Mouse (Mus musculus) embryonic stem cell, embryonic (primary cell): Measurements from ENCODE around the gene Gm45837.

Experiments
- CTCF ChIA-PET, 4 experiments: fragments of 300-600 bp in 2 of 4; fragments of 350-600 bp in 2 of 4; sonication (Branson Sonifier 250); formaldehyde crosslinking; loops; one replicate each; lab custom pipeline; 2022; ENCODE audit warnings: inconsistent platforms in 2 of 4; lab: Charles Lee
- POLR2A ChIA-PET, 4 experiments: fragments of 300-600 bp in 2 of 4; fragments of 350-600 bp in 2 of 4; sonication (Branson Sonifier 250); formaldehyde crosslinking; loops; one replicate each; lab custom pipeline; 2022; ENCODE audit warnings: antibody characterized with exemption in 4 of 4, inconsistent platforms in 1 of 4; lab: Charles Lee

Gene Gm45837

GRCm38 (mm10) chr7:101410267-101410936 lies at the start of gene Gm45837:
TSS of gene Gm45837 (plus strand) at chr7:101410886.
- ChIA-PET CTCF (interaction anchor here (0.5 to 7.5 kb wide), 8 partner anchors 10 to 210 kb away, joined by 3 to 116 read pairs (median 12); partner anchors contain the start of gene Pde2a (in 2 of the 4)), POLR2A (interaction anchor here in 1 of 4 experiments (1.2 to 2.0 kb wide), 3 partner anchors 10 to 88 kb away, joined by 3 to 6 read pairs (median 4); partner anchors contain the start of gene Pde2a)

- CTCF ChIA-PET = interaction anchor here in 3 of 4 experiments (0.5 to 1.6 kb wide), 5 partner anchors 13 to 419 kb away, joined by 3 to 11 read pairs (median 4); no protein-coding TSS in a partner anchor
- POLR2A ChIA-PET = interaction anchor here in 3 of 4 experiments (0.5 to 0.9 kb wide), 5 partner anchors 13 to 435 kb away, joined by 3 to 4 read pairs (median 3); no protein-coding TSS in a partner anchor
Measured at GRCm38 (mm10) chr7:101361021-101361420, 49.7 kb upstream of the Gm45837 start.

DNA sequence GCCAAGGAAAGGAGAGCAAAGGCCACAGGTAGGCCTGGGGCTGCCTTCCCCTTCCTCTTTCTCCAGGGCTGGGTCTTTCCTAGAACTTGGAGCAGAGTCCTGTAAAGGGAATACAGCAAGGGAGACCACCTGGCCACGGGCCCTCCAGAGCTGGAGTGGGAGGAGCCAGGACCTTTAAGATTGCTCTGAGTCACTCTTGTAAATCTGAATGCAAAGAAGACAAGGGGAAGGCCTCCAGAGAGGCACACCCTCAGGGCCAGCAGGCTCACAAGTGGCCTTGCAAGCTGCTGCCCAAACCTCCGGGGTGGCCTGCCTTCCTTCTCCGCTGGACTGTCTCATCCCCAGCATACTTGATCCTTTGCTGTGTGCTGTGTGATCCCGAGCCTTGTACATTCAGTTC lies 48.9 kb upstream of the Gm45837 start:
- POLR2A ChIA-PET = interaction anchor here in 2 of 4 experiments (0.7 to 1.5 kb wide), 6 partner anchors 9 to 436 kb away, joined by 3 to 4 read pairs (median 3); no protein-coding TSS in a partner anchor

GRCm38 (mm10) chr7:101362791-101363191 lies 47.9 kb upstream of the Gm45837 start:
- CTCF ChIA-PET = interaction anchor here in 2 of 4 experiments (0.6 to 2.5 kb wide), 6 partner anchors 10 to 59 kb away, joined by 3 to 13 read pairs (median 4); partner anchors contain the start of gene Pde2a (in 1 of the 2)

More for the DNA sequence above, 48.9 kb upstream of the Gm45837 start:
- CTCF ChIA-PET = interaction anchor here (0.6 to 1.6 kb wide), 5 partner anchors 12 to 51 kb away, joined by 3 to 11 read pairs (median 3); no protein-coding TSS in a partner anchor

GRCm38 (mm10) chr7:101363914-101364313 lies 46.8 kb upstream of the Gm45837 start:
- ChIA-PET POLR2A (interaction anchor here in 2 of 4 experiments (0.7 to 1.8 kb wide), 4 partner anchors 11 to 30 kb away, joined by 3 to 4 read pairs (median 3); partner anchors contain the start of gene Arap1 (in 1 of the 2)), CTCF (interaction anchor here in 1 of 4 experiments (0.6 to 2.5 kb wide), 4 partner anchors 9 to 53 kb away, joined by 3 to 13 read pairs (median 5); no protein-coding TSS in a partner anchor)

More at GRCm38 (mm10) chr7:101362791-101363191, 47.9 kb upstream of the Gm45837 start:
- POLR2A ChIA-PET = interaction anchor here in 2 of 4 experiments (0.6 to 1.5 kb wide), 5 partner anchors 10 to 602 kb away, joined by 3 to 5 read pairs (median 3); no protein-coding TSS in a partner anchor

DNA sequence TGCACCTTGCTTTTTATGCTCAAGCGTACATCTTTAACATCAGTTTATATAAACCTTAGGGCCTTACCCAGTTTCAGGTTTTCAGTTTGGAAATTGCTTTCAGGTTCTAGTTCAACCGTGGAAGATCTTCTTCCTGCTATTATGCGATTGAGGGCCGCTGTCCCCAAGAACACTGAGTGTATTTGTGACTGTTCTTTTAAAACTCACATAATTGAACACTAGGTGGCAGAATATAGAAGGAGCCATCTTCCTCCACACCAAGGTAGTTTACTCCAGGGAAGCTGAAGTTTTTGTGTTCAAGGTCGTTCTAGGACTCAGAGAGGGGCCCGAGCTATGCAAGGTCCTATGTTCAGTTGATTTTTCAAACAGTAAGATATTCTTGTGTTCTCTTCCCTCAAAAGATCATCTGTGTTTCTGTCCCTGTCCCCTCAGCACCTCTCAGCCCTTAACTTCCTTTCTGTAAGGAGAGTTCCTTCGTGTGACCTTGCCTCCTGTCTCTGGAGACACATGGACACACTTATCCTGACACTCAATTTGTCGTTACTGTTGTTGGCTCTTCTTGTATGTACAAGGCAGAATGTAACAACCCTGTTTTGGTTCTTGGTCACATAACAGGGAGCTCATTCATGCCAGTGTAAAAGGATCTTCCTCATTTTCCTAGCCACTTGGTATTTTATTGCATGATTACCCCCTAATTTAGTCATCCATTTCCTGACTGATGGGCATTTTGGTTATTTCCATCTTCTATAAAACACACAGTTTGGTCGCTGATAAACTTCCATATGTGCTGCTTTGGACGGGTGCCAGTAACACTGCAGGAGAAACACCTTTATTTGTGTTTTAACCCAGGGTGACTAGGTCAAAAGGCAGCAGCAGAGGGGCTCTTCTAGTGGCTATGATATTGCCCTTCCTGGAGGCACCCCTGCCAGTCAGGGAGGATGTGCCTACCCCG lies 42.5 kb upstream of the Gm45837 start:
- CTCF ChIA-PET = interaction anchor here (0.5 to 3.1 kb wide), 27 partner anchors 9 to 394 kb away, joined by 3 to 18 read pairs (median 3); partner anchors contain the start of gene Gm45837 (in 1 of the 4)
- POLR2A ChIA-PET = interaction anchor here in 1 of 4 experiments (0.7 to 1.4 kb wide), 6 partner anchors 9 to 112 kb away, joined by 3 to 4 read pairs (median 3); no protein-coding TSS in a partner anchor

GRCm38 (mm10) chr7:101369666-101370065 lies 41.0 kb upstream of the Gm45837 start:
- ChIA-PET CTCF (interaction anchor here in 3 of 4 experiments (0.6 to 3.1 kb wide), 5 partner anchors 27 to 309 kb away, joined by 3 to 18 read pairs (median 4); no protein-coding TSS in a partner anchor), POLR2A (interaction anchor here in 1 of 4 experiments (1.8 kb wide), 1 partner anchor 58 kb away, joined by 5 read pairs; no protein-coding TSS in a partner anchor)

- ChIA-PET POLR2A (no interaction called here), CTCF (interaction anchor here (0.7 to 2.2 kb wide), 10 partner anchors 9 to 312 kb away, joined by 3 to 12 read pairs (median 4); partner anchors contain the start of gene Stard10 (in 1 of the 4))
Measured at GRCm38 (mm10) chr7:101373082-101373481, 37.6 kb upstream of the Gm45837 start.

DNA sequence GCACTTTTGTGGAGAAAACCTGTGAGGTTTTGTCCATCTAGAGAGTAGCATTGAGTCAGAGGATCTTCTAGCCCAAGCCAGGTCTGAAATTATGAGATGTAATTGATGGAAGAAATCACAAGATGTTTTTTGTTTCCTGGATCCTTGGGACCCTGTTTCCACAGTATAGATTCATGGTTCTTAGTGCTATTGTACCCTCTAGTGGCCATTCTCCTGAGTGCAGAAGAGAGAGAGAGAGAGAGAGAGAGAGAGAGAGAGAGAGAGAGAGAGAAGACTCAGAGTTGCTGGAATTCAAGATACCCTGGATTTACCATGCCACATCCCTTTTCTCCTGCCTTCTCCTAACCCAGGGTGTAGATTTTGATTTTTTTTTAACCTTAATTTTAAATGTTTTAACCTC lies 36.5 kb upstream of the Gm45837 start:
- POLR2A ChIA-PET = interaction anchor here in 2 of 4 experiments (0.6 to 1.1 kb wide), 2 partner anchors 30 to 266 kb away, joined by 3 to 5 read pairs; no protein-coding TSS in a partner anchor
- CTCF ChIA-PET = interaction anchor here in 3 of 4 experiments (0.8 to 2.2 kb wide), 10 partner anchors 8 to 313 kb away, joined by 3 to 12 read pairs (median 5); partner anchors contain the start of gene Stard10 (in 1 of the 3)

DNA sequence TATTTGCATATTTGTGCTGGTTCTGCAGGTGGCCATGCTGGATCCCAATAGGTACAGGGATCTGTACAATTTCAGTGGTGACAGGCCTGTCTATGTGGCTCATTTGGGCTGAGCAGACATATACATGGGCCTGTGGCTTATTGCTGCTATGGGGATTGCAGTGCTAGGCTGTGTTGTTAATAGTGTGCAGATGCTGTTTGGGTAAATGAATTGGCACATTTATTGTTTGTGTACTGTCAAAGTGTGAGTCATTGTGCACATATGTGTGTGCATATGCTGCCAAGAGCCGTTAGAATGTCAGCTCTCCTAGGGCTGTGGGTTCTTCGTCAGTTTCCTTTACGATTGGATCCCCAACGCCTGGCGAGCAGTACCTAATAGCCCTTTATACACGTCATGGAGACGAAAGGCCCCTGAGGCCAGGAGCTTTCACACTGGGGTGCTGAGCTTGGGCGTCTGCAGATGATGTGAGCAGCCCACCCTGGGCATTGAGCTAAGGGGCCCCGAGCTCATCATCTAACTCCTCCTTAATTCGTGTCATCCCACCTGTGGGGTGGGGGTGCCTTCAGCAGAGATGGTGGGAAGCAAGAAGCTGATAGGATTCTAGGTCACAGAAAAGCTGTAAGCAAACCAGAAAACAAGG lies 33.9 kb upstream of the Gm45837 start:
- ChIA-PET POLR2A (interaction anchor here in 2 of 4 experiments (0.8 to 2.0 kb wide), 7 partner anchors 9 to 80 kb away, joined by 3 to 6 read pairs (median 4); no protein-coding TSS in a partner anchor), CTCF (interaction anchor here in 2 of 4 experiments (0.5 to 1.5 kb wide), 6 partner anchors 36 to 490 kb away, joined by 3 to 7 read pairs (median 4); no protein-coding TSS in a partner anchor)

DNA sequence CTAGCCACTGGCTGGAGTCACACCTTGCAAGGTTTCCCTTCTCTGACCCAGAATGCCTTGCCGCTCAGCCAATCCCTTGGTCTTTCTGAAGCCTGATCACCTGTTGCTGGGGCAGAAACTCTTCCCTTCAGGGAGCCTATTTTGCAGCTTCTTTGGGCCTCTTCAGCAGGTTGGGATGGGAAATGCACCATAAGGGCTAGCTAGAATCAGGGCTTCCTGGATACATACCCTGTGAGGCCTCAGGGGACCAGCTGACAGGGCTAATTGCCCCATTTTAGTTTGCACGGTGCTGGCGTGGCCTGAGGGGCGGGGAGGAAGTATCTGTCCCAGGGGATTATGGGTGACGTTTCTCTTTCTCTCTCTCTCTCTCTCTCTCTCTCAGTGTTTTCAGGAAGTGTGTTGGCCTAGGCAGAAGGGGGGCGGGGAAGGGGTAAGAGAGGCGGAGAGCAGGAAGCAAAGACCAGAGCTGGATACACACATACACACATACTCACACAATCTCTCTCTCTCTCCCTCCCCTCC lies 32.9 kb upstream of the Gm45837 start:
- POLR2A ChIA-PET = interaction anchor here in 3 of 4 experiments (0.5 to 2.0 kb wide), 10 partner anchors 10 to 536 kb away, joined by 3 to 6 read pairs (median 4); no protein-coding TSS in a partner anchor
- CTCF ChIA-PET = interaction anchor here in 2 of 4 experiments (0.7 to 1.5 kb wide), 4 partner anchors 50 to 469 kb away, joined by 3 to 8 read pairs (median 4); no protein-coding TSS in a partner anchor

DNA sequence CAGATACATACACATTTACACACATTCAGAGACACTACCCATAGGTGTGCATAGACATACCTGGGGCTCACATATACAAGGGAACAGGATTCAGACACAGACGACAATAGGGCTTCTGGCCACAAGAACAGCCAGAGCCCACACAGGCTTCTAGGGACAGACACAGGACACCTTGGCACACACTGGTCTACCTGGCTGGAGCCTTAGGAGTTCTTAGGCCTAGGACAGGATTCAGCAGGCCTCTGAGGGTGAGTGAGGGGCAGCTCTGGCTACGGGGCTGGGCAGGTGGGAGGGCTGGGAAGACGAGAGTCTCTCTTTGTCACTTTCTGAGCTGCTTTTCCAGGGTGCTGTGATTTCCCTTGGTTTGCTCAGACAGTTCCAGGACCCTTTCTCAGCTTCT lies 32.4 kb upstream of the Gm45837 start:
- CTCF ChIA-PET = interaction anchor here in 2 of 4 experiments (0.6 to 1.5 kb wide), 3 partner anchors 49 to 470 kb away, joined by 3 to 4 read pairs (median 3); no protein-coding TSS in a partner anchor

DNA sequence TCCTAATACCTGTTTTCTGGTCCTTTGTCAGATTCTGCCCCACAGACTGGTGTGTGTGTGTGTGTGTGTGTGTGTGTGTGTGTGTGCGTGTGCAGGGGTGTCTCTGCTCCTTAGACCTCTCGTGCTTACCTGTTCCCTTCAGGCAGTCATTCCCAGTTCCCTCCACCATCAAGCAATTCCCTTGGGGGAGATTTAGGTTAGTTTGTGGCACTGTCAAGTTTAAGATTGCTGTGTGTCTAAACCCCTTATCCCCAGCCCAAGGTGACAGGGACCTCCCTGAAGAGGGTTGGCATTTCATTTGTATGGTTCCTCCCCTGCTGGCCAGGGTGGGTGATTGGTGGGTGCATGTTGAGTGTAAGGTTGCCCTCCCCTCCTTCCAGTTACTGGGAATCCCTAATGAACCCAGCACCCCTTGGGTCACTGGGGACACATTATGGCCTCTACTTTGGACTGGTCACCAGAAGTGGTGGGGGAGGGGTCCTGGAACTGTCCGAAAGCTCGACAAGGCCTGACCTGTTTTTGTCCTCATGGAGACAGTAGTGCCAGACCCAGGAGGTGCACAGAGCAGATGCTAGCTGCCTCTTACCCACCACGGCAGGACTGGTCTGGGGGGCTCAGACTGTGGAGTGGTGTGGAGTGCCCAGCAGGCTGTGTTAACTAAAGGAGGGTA lies 31.8 kb upstream of the Gm45837 start:
- CTCF ChIA-PET = interaction anchor here in 2 of 4 experiments (0.6 to 1.3 kb wide), 2 partner anchors 318 kb away, joined by 3 to 4 read pairs; no protein-coding TSS in a partner anchor

More for the DNA sequence above, 32.4 kb upstream of the Gm45837 start:
- POLR2A ChIA-PET = interaction anchor here in 3 of 4 experiments (0.5 to 2.0 kb wide), 4 partner anchors 23 to 439 kb away, joined by 3 to 6 read pairs (median 4); no protein-coding TSS in a partner anchor

DNA sequence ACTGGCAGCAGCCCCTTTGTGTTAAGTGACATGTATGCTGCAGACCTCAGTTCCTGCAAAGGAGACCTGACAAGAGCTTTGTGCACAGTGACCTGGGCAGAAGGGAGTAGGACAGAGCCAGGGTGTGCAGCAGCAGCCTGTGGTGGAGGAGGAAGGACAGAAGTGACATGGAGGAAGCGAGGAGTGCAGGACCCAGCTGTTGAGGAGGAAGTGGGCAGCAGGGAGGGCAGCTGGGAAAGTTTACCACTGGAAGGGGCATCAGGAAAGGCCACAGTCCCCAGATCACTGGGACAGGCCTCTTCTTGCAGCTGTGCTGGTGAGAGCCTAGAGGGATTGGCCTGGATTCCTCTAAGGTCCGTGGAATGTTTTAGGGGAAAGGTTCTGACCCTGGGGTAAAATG lies 31.0 kb upstream of the Gm45837 start:
- CTCF ChIA-PET = interaction anchor here in 1 of 4 experiments (0.6 to 1.3 kb wide), 2 partner anchors 161 to 319 kb away, joined by 4 to 5 read pairs; no protein-coding TSS in a partner anchor
- POLR2A ChIA-PET = no interaction called here

More for the DNA sequence above, 31.8 kb upstream of the Gm45837 start:
- POLR2A ChIA-PET = no interaction called here

DNA sequence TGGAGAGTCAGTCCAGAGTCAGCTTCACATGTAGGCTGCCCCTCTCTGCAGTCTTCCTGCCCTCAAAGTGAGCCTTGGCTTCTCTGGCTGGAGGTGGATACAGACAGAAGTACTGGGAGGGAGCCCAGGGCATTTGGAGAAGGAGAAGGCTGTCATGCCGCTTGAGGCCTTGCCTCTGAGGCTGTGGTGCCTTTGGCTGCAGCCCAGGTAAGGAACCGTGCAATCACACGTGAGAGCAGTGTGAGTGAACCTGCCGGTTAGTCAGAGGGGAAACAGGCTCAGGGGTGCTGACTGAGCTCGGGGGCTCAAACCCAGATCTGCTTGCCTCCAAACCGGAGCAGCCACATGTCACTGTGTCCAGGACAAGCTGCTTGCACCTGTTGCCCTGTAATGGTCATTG lies 29.2 kb upstream of the Gm45837 start:
- POLR2A ChIA-PET = no interaction called here
- CTCF ChIA-PET = interaction anchor here in 1 of 4 experiments (1.4 kb wide), 1 partner anchor 8 kb away, joined by 4 read pairs; no protein-coding TSS in a partner anchor
